Mouse (Mus musculus) bone marrow macrophage, adult 2 months (primary cell): ENCODE data around the gene Nr1h2. TPM values are rescaled to one million over a fixed set of nuclear protein-coding genes. Genes with fewer than 3 reads are reported as not detected.

ENCODE experiments used
- H3K27ac ChIP-seq: 2 replicates; pipeline ENCODE4 v1.5.1; 2012; ENCODE audit warnings: low read depth, low read length; ENCODE audit not compliant: insufficient read depth
- H3K4me1 ChIP-seq: 2 replicates; pipeline ENCODE4 v1.6.1; 2012; ENCODE audit warnings: low read length; ENCODE audit not compliant: control insufficient read depth, insufficient read depth
- H3K4me3 ChIP-seq: 2 replicates; pipeline ENCODE4 v1.5.1; 2012; ENCODE audit warnings: mild to moderate bottlenecking, low read length, moderate library complexity; ENCODE audit not compliant: insufficient read depth
- CTCF ChIP-seq: IDR thresholded peaks from 2 replicates; pipeline ENCODE4 v1.5.1; 2012; ENCODE audit warnings: low read depth, mild to moderate bottlenecking, low read length, moderate library complexity
- POLR2A ChIP-seq: IDR thresholded peaks from 2 replicates; pipeline ENCODE4 v1.6.1; 2012; ENCODE audit warnings: mild to moderate bottlenecking, low read depth, low read length, borderline replicate concordance
- polyA plus RNA-seq: library from polyadenylated mRNA; stranded (reverse); fragments of >200 nt; gene quantifications from 2 replicates; pipeline ENCODE4 v1.2.4, GENCODE M21; 2012; ENCODE audit not compliant: missing spikeins, insufficient read depth, insufficient read length

The Nr1h2 gene
- polyA plus RNA-seq, 1 experiment, result 104 TPM

DNA sequence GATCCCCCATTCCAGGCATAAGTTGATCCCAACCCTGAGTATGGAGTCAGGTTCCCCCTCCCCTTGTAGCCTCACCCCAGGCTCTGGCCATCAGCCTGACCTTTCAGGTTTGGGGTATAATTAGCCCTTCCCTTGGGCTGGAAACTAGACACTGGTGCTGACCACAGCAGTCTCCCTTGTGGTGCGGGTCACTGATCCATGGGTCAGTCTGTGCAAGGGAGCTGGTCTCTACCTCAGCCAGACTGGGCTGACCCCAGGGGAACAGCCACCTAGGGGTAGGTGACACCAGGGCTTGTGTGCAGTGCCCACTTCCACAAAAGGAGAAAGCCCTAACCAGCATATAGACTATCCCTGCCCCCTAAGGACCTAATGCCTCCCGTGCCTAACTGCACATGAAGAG lies 30.7 kb downstream of the Nr1h2 start:
- H3K4me3 ChIP-seq, result no peak overlapping the region
- peaks cover under 1% of the 10 kb centered on the region for H3K4me1 ChIP-seq
- no peak overlapping the region for H3K27ac ChIP-seq
- TF ChIP-seq CTCF, result no peak
- no peak for TF ChIP-seq POLR2A

DNA sequence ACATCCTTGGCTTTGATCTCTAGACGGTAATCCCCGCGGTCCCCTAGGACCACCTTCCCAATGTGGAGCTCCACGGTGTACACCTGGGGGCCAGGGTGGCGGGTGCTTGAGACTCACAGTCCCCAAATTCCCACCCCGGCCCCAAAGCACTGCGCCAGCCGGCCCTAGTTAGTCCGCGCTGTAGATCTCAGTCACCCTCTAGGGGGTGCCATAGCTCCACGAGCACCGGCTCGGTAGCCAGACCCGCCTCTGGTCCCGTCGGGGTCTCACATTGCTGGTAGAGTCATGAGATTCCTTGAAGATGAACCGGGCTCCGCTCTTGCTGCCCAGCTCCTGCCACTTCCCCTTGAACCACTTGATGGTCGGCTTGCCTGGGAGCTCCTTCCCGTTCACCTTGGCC lies 32.0 kb downstream of the Nr1h2 start:
- H3K27ac ChIP-seq, result no peak overlapping the region
- TF ChIP-seq POLR2A, result no peak
- no peak for TF ChIP-seq CTCF
- H3K4me1 ChIP-seq, result no peaks in the 10 kb centered on the region
- H3K4me3 ChIP-seq, result no peak overlapping the region

DNA sequence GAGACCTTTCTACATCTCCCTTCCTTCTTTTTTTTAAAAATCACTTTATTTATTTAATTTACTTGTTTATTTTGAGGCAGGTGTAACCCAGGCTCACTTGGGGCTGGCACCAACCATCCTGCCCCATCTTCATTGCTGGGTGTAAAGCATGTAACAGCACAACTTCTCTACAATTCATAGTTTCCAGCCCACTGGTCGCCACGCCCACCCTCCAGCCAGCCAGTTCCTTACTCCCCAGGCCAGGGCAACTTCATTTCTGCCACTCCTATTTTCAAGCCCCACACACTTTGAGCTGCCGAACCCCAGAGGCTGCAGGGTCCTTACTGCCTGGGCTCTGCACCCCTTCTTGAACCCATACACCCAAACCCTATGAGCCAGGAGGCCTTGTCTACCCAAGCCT lies 32.8 kb downstream of the Nr1h2 start:
- no peak for TF ChIP-seq POLR2A
- no peak for TF ChIP-seq CTCF
- Histone ChIP-seq H3K4me3 (no peak overlapping the region), H3K27ac (no peak overlapping the region)

DNA sequence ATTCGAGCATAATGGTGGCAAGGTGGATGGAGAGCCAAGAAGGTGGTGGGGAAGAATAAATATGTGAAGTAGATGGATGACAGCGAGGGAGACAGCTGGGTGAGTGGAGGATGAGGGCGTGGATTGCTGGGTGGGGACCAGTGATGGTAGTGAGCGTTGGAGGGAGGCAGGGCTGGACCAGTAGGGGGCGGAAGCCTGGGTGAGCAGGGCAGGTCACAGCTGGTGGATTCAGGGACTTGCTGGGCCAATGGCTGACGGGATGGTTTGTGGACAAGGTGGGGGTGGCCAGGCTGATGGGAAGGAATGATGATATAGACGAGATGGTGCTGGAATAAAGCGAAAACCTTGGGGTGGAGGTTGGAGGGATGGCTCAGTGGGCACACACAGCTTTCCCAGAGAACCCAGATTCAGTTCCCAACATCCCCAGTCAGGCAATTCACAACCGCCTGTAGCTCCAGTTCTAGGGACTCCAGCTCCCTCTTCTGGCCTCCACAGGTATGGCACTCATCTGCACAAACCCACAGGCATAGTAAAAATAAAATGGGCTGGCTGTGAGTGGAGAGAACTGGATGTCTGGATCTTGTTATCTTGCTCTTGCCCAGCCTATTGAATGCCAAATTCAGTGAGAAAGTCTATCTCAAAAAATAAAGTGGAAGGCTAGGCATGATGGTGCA lies 34.4 kb downstream of the Nr1h2 start:
- H3K4me1 ChIP-seq, result no peaks in the 10 kb centered on the region
- H3K27ac ChIP-seq, result no peak overlapping the region
- H3K4me3 ChIP-seq, result no peak overlapping the region
- TF ChIP-seq CTCF (no peak), POLR2A (no peak)

More for the DNA sequence above, 32.8 kb downstream of the Nr1h2 start:
- H3K4me1 ChIP-seq, result no peaks in the 10 kb centered on the region

DNA sequence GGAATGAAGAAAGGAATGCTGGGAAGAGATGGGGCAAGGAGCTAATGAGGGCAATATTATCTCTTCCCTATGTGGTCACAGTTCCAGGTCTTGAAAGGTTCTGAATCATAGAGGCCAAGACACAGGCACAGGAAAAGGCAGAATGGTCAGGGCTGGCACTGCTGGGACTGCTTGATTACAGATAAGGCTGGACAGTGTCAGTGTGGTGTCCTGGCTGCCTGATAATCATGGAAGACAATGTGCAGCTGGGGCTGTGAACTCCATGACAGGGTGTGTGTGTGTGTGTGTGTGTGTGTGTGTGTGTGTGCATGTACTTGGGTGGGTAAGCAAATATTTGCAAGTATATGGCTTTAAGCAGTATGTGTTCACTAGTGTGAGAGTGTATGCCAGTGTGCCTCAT lies 46.3 kb downstream of the Nr1h2 start:
- no peak overlapping the region for H3K27ac ChIP-seq
- no peak overlapping the region for H3K4me3 ChIP-seq
- H3K4me1 ChIP-seq, result no peaks in the 10 kb centered on the region
- TF ChIP-seq CTCF (no peak), POLR2A (no peak)

DNA sequence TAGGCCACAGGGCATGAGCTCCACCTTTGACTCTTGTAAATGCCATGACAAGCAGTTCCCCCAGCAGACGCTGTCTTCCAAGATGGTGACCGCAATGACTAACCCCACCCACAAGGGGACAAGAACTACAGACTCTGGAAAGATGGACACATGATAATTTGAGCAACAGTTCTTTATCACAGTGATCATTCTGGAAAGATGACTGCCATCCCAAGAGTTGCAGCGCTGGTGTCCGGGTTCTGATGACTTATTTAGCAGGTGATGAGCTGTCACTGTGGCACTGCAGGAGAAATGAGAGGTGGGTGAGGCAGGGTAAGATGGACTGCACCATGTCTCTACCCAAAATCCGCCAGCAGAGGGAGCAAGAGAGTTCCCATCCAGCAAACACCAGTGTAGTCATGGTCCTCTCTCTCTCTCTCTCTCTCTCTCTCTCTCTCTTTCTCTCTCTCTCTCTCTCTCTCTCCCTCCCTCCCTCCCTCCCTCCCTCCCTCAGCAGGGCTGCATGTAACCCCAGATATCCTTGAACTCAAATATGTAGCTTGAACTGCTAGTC lies 52.1 kb downstream of the Nr1h2 start:
- no peak overlapping the region for H3K27ac ChIP-seq
- no peak for TF ChIP-seq POLR2A
- TF ChIP-seq CTCF, result peak; percentile 72
- no peak overlapping the region for H3K4me3 ChIP-seq
- H3K4me1 ChIP-seq, result peaks cover 5% of the 10 kb centered on the region

DNA sequence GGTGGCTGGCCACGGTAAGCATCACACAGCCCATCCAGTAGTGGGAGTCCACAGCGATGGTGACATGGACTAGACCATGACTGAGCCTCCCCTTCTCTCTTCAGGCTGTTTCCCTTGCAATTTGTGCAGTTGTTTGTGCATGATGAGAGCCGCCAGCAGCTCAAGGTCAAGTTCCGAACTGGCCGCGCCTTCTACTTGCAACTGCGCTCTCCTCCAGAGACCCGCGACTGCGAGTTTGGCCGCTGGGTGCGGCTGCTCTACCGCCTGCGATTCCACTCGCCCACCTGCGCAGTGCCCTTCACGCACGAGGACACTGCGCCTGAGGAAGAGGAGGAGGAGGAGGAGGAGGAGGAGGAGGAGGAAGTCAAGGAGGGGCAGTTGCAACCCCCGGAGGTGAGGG lies 53.7 kb downstream of the Nr1h2 start:
- TF ChIP-seq CTCF, result no peak
- TF ChIP-seq POLR2A, result no peak
- Histone ChIP-seq H3K4me3 (no peak overlapping the region), H3K4me1 (peaks cover 11% of the 10 kb centered on the region), H3K27ac (no peak overlapping the region)

Other genes with a start within 250 kb of the Nr1h2 start
- 0.19 TPM in 1 of 2 replicates, not detected in the other for gene Clec11a, start 247.0 kb downstream of the Nr1h2 start, polyA plus RNA-seq
- not detected in 2 replicates for gene Shank1, start 243.7 kb downstream of the Nr1h2 start, polyA plus RNA-seq
- 0.62 and 0.89 TPM in 2 replicates for gene Syt3, start 169.8 kb downstream of the Nr1h2 start, polyA plus RNA-seq
- gene 1700008O03Rik, start 168.1 kb downstream of the Nr1h2 start, polyA plus RNA-seq, result 1.2 TPM in 1 of 2 replicates, not detected in the other
- not detected in 2 replicates for gene Lrrc4b, start 124.9 kb downstream of the Nr1h2 start, polyA plus RNA-seq
- not detected in 2 replicates for gene Aspdh, start 88.6 kb downstream of the Nr1h2 start, polyA plus RNA-seq
- gene Josd2, start 86.0 kb downstream of the Nr1h2 start, polyA plus RNA-seq, result 46.7 and 51.3 TPM in 2 replicates
- 82.1 and 89.3 TPM in 2 replicates for gene Emc10, start 57.4 kb downstream of the Nr1h2 start, polyA plus RNA-seq
- 2.1 and 2.9 TPM in 2 replicates for gene Fam71e1, start 57.4 kb downstream of the Nr1h2 start, polyA plus RNA-seq
- gene Mybpc2, start 29.3 kb downstream of the Nr1h2 start, polyA plus RNA-seq, result not detected in 2 replicates
- gene Spib, start 21.9 kb downstream of the Nr1h2 start, polyA plus RNA-seq, result 0.32 and 0.43 TPM in 2 replicates
- gene Pold1, start 5.1 kb downstream of the Nr1h2 start, polyA plus RNA-seq, result 18.7 and 25.8 TPM in 2 replicates
- 218 and 224 TPM in 2 replicates for gene Napsa, start 18.4 kb upstream of the Nr1h2 start, polyA plus RNA-seq
- 0.36 and 1.6 TPM in 2 replicates for gene Kcnc3, start 36.7 kb upstream of the Nr1h2 start, polyA plus RNA-seq
- gene Myh14, start 116.9 kb upstream of the Nr1h2 start, polyA plus RNA-seq, result not detected in 2 replicates
- gene Izumo2, start 154.8 kb upstream of the Nr1h2 start, polyA plus RNA-seq, result not detected in 2 replicates
- 39.8 and 42.0 TPM in 2 replicates for gene Vrk3, start 194.5 kb upstream of the Nr1h2 start, polyA plus RNA-seq
- gene Zfp473, start 197.1 kb upstream of the Nr1h2 start, polyA plus RNA-seq, result 0.71 and 0.81 TPM in 2 replicates